Mouse (Mus musculus) right cerebral cortex, postnatal 25 days (tissue): ENCODE results near the gene R3hdm4.

ENCODE experiments used
- DNase-seq: peaks from one replicate; pipeline ENCODE4 v3.0.0; 2022

Gene R3hdm4

DNA sequence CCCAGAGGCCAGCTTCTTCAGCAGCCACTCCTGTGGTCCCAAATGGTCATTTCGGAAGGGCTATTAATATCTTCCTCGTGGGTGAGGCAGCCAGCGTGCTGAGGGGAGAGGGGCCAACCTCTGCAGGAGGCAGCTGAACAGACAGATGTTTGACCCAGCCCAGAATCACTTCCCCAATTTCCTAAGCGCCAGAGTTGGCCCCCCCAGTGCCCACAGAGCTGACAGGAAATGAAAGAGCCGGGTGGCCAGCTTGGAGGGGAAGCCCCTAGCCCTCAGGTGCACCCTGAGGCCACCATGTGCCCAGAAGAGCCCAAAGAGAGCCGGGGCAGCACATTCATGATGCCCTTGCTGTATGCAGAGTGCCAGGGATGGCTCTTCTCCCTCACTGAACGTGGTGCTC is 19.7 kb upstream of the R3hdm4 start:
- DNase-seq, result no peak

DNA sequence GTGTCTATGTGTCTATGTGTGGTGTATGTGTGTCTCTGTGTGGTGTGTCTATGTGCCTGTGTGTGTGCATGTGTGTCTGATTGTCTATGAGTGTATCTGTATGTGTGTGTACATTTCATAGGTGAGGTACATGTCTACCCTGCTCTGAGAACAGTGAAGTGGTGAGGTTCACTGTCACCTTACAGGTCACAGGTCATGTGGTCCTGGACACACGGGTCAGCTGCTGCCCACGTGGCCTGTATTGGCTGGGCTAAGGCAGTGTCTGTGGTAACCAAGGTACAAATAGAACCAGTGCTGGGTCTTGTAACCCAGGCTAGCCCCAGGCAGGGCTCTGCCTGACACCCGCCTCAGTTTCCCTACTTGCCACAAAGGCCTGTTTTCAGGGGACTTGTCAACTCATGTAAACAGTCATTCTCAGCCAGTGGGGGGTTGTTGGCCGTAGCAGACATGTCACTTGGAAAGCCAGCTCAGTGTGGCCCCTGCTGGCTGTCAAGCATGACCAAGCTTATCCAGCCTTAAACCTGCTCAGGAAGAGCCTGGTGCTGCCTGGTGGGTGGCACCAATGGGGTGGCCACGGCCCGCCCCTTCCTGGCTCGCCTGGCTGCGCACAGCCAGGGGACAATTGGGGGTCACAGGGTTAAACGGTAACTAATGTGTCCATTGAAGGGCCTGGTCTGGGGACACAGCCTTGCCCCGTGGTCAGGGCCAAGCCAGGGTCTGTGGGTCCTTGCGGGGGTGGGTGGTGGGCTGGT is 16.9 kb upstream of the R3hdm4 start:
- DNase-seq, result no peak

DNA sequence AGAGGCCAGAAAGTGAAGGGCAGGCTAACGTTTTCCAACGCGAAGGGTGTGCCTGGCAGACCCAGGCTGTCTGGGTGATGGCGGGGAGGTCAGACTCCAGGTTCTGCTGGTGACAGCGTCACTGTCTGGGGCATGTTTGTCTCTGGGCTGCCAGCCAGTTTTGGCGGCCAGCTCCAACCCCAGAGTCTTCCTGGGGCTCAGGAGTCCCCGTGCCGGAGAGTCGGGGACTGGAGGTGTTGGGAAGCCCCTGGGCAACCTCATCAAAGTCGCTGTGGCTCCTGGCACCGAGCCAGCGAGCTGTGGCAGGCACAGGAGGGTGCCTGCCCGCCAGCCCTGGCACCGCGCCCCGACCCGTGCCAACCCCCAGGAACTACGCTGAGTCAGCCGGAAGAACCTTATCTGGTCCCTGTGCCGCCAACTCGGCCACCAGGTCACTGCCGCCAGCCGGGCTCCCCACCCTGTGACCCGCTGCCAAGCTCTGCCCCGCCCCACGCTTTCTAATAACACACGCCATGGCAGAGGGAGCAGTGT is 16.0 kb upstream of the R3hdm4 start:
- no peak for DNase-seq

DNA sequence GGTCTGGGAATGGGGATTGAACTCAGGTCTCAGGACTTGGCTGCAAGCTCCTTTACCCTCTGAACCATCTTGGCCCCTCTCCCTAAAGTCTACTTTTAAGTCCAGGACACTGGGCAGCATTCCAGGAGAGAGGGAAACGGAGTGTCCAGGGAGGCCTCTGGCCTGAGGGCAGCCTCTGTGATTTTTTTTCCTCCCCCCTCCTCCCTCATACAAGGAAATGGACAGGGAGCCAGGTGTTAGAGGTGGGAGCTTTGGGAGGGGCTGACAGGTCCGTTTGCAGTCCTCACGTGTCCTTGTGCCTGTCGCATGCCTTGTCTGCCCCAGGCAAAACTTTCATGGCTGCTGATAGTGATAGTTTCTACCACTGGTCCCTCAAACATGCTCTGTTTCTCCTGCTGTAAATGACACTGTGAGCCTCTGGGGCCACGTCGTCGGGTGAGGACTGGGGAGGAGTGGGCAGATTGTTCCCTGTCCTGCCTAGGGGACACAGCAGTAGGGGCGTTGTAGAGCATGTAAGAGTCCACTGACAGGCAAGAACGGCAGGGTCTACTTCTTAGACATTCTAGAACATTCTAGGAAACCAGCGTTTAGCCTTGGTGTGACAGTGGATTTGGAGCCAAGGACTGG is 15.4 kb upstream of the R3hdm4 start:
- no peak for DNase-seq

DNA sequence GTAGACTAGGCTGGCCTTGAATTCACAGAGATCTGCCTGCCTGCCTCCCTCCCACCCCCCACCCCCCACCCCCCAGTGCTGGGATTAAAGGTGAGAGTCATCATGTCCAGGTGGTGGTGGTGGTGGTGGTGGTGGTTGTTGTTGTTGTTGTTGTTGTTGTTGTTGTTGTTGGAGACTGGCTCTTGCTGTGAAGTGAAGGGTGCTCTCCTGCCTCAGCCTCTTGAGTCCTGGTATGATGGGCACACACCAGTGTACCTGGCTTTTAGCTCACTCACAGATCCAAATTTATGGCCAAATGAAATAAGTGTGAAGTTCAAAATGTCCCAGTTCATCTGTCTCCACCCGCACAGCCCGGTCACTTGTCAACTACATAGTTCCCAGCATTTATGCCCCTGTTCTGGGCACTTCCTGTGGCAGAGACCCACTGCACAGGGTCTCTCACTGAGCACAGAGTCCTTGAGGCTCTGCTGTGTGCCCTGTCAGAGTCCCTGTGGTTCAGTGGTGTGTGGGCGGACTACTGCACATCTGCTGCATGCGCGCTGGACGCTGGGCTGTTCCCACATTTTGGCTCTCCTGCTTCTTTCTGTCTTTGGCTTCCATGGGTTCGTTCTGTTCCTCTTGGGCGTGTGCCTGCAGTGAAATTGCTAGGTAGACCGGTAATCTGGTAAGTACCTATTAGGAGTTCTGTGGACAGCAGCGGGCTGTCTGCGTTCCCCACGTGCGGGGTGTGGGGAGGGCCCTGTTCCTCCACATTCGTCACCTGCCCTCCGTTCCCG is 14.0 kb upstream of the R3hdm4 start:
- DNase-seq, result no peak

DNA sequence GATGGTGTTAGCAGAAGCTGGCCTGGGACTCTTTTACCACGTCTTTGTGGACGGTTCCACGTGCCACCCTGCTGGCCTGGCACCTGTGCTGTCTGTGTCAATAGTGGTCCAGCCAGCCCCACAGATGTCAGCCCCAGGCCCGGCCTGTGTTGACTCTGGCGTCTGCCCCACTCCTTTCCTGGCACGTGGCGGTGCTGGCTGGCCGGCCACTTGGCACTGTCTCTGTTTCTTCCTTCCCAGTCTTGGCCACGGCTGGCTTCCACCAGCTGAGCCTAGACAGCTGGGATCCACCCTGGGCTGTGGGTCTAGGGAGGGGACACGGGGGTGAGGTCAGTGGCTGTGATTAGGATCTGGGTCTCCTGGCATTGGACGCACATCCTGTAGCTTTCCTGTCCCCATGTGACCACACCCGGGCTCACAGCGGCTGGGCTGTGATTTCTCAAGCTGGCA is 13.3 kb upstream of the R3hdm4 start:
- DNase-seq, result peak; percentile 71

DNA sequence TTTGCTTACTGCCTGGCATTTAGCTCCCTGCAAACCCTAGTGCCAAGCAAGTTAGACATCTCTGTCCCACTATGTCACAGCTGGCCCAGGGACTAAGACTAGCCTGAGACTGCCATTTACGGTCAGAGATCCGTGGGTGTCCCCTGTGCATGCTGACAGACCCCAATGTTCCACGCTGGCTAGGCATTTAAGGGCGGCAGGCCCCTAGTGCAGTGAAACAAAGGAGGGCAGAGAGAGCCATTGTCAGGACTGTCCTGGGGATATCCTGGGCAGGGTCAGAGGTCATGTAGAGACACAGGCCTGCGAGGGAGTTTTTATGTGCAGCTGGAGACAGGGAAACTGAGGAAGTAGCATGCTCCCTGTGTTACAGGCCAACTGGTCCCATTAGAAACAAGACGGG is 12.9 kb upstream of the R3hdm4 start:
- DNase-seq, result no peak

DNA sequence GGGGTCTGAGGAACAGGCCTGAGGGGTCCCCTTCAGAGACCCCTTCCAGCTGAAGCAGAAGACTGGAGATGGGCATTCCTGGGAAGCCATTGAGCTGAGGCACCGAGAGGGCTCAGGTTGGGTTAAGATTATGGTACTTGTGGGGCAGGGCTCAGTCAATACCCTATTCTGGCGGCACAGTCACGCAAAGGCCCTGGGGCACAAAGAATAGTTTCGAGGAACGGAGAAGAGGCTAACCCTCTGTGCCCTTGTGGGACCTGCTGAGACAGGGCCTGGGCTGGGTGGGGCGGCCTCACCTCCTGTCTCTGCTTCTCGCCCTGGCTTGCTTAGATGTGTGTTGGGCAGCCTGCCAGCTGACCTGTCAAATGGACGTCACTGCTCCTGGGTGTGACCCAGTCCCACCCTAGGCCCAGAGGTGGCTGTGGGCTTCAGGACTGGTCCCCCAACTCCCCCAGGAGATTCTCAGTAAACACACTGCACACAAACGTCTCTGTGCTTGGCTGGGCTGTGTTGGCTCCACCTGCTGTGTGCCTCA is 12.2 kb upstream of the R3hdm4 start:
- no peak for DNase-seq

DNA sequence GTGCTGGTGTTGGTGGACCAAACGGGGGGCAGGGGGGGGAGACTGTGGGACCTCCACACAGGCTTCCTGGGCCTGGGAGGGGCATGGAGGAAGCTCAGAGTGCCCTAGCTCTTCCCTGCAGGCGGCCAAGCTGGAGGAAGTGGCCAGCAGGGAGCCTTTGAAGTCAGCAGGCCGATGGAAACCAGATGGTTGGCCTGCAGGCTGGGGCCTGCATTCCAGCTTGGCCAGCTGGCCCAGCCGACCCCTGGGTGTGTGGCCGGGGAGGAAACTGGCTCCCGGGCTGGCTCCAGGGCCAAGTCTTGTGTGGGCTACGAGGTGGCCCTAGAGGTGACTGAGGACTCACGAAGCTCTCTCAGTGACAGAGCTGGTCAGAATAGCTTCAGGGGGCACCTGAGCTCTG is 11.7 kb upstream of the R3hdm4 start:
- DNase-seq, result no peak

DNA sequence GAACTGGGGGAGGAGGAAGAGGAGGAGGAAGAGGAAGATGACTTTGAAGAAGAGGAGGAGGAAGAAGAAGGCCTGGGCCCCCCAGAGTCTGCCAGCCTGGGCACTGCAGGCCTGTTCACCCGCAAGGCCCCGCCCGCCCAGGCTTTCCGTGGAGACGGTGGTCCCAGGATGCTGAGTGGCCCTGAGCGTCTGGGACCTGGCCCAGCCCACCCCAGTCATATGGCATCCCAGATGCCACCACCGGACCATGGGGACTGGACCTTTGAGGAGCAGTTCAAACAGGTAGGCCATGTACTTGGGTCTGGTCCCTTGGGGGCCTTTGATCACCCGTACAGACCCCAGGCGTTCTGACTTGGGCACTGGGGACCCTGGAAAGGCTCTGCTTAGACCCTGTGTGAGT is 10.8 kb upstream of the R3hdm4 start:
- DNase-seq, result no peak

DNA sequence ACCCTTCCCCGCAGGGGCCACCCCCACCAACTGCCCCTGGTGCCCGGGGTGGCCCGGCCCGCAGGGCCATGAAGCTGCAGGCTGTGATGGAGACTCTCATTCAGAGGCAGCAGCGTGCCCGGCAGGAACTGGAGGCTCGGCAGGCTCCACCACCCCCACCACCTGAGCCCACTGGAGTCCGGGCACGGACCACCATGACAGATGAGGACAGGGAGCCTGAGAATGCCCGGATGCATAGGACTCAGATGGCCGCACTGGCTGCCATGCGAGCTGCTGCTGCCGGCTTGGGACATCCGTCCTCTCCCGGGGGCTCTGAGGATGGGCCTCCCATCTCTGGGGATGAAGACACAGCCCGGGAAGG is 9.8 kb upstream of the R3hdm4 start:
- DNase-seq, result no peak

DNA sequence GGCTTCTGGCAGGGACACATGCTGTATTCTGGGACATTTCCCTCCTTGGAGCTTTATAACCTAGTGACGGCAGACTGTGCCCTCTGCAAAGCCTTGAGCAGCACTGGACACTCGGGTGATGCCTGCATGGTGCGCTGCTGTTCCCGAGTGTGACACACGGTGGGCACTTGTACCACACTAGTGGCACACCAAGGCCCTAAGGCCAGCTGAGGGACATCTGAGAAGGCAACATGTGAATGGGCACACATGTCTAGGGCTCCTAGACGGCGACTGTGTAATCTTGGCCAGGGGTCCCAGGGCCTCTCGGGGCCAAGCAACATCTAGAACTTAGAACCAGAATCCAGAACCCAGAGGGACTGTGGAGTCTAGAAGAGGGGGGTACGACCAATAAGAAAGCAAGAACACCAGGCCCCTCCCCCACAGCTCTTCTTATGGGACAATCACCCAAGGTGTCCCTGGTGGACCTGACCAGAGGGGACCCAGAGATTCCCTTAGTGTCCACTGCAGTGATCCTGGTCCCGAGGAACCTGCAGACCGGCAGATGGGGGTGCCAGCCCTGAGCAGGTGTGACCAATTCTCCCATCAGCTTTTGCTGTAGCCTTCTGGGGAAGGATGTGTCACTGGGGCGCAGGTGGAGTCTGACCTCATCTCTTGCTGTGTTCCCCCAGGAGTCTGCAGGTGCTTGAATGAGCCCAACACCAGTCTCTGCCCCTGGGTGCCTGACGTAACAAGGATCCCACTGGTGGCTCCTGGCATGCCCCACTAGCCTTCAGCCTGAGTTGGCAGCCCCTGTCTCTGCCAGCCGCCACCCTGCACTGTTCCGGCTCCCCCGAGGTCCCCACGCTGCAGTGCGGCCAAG is 9.2 kb upstream of the R3hdm4 start:
- no peak for DNase-seq

DNA sequence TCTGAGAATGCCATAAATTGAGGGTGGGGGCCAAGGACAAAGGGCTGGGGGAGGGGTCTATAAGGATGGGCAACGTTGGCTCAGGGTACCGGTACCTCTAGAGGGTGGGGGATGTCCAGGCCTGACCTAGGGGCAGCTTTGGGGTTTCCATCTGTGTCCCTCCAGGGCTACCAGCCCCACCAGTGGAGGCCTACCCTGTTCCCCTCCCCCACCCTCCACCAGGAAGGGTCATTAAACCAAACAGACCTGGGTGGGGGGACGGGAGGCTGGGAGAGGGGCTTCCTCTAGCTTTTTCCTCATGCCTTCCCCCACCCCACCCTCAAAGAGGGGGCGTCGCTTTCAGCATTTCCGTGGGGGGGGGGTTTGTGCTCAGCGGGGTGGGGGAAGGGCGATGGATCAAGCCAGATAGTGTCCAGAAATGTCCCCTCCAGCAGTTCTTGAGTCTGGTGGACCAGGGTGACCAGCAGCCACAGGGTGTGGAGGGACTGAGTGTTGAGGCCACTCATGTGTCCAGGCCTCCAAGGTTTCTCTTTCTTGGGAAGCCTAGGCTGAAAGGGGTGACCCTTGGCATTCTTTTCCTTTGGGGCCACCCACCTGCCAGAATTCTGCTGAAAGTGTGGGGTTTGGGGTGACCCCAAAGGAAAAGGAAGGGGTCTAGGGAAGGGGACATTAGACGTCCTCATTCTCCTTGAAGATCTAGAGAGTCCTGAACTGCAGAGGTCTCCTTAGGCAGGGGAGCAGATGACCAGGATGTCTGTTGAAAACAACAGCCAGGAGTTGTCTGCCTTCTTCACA is 8.1 kb upstream of the R3hdm4 start:
- no peak for DNase-seq

DNA sequence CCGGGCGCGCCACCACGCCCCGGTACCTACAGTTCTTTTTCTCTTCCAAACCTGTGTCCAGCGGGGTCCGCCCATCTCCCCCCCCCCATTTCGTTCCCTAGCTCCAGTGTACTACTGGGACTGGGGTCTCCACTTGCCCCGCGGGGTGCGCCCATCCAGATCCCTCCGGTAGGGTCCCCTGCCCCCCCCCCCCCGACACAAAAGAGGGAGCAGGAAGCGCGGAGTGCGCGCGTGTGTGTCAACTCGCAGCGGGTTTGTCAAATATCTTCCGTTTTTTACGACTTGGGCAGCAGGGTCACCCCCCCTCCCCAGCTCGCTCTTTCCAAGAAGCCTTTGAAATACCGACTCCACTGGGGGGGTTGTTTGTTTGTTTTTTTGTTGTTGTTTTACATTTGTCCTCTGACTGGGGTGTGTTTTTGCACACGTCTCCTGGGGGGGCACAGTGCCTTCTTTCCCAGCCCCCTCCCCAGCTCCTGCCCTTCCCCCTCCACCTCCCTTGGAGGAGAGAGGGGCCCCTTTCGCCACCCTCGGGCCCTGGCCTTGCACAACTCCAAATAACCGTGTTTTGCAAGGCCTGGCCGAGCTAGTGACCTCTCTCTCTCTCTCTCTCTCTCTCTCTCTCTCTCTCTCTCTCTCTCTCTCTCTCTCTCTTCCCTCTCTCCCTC is 7.2 kb upstream of the R3hdm4 start:
- DNase-seq, result no peak

DNA sequence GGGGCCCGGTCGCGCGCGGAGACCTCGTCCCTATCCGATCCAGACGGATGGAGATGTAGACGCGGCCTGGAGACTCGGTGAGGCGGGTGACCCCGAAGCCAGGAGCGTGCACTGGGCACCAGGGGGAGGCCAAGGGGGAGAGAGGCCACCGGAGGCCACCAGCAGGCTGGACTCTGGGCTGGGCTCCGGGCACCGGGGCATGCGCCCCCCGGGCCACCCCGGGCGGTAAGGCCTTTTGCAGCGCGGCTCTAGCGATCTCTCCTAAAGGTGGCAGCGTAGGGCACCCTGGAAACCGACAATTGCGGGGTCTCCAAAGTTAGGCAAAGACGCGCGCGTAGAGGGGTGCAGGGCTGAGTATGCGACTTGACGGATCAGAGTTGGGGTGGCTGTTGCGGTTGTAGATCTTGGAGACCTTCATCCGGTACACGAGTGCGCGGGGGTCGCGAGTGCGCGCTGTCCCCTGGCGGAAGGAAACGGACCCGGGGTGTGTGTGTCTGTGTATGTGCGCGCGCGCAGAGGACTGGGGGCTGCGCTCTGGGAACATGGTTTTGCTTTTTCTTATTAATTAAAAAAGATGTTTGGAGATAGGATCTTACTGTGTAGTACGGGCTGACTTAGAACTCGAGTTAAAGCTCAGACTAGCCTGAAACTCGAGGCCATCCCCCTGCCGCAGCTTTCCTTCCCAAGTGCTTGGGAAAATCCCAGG is 6.5 kb upstream of the R3hdm4 start:
- DNase-seq, result peak; percentile 62

DNA sequence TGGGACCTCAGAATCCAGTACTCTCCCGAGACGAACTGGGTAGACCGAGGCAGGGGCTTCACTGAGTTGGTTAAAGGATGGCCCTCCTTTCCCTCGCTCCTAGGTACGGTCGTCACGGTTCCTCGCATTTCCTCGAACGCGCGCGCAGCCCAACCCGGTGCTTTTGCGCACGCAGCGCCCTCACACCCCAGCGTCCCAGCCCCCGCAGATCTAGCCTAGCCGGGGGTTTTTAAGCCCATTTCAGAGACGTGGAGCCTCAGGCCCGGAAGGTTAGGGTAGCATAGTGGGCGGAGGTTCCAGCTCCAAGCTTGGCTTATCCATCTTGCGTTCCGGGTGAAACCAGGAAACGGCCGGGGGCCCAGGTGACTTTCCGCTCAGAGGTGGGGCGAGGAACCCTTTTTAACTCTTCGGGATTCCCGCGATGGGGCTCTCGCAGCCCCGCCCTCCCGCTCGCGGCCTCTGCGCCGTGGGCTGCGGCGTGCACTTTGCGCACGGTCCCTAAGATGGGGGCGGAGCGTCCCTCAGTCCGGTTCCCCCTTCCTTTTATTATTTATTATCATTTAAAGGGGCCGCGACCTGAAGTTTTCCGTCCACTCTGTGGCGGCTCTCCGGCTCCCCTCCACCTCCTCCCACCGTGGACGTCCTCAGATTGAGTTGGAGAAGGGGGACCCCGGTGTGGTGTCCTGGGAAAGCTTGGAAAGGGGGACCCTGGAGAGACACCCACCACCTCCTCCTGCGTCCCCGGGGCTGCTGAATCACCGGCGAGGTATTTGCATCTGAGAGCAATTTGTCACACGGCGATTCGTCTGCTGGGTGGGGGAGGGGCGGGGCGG is 5.7 kb upstream of the R3hdm4 start, which contains the start of gene Arid3a:
Arid3a (plus strand) TSS at position 553 of the 833 bp plus-strand sequence.
- DNase-seq, result peak; percentile 88

DNA sequence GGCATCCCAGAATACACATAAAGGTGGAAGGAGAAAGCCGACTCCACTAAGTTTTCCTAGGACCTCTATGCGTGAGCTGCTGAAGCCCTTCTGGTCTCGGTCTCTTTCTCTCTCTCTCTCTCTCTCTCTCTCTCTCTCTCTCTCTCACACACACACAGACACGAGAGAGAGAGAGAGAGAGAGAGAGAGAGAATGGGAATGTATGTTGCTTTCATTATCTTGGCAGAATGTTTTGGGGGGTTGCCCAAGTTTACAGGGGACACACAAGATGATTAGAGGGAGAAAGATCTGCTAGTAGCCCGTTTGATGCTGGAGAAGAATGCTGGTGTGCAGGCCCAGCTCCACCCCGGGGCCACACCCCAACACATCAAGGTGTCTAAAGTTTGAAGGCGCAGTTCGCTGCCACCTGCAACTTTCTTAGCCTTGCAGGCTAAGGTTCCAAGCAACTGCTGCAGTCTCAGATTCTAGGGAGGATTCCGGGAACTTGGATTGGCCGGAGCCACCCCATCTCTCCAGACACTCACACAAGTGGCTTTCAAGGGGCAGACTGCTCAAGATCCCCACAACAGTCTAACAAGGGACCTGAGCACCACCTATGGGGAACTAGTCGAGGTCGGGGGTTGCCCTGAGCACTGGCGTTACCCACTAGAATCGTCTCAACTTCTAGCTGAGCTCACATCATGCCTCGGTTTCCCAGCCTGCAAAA is 4.9 kb upstream of the R3hdm4 start:
- DNase-seq, result no peak

DNA sequence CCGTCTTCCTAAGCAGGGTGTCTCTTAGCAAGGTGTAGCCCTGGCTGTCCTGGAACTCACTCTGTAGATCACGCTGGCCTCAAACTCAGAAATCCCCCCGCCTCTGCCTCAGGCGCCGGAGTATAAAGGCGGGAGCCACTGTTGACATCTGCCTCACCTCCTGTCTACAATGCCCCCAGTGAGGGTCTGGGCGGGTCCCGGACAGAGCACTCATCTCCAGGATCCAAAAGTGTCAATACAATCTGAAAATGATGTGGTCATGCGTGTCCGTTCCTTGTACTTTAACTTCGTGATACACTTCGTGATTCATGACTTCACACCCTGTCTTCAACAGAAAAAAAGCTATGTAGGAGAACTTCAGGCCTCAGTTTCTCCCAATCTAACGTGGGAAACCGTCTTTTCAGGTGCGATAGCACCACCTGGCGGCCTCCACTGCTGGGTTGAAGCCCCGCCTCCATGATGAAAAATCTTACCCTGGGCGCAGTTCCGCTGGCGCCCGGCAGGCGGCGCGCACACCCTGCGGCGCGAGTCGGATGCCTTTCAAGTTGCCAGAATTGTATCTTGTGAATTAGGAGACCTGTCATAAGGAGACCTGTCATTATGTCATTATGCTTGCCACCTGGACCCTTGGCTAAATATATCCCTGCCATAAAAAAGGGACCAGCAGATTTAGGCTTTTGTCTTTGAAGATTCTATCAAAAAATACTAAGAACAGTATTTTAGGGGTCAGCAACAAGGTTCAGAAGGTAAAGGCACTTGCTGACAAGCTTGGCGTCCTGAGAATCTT is 4.2 kb upstream of the R3hdm4 start:
- DNase-seq, result peak; percentile 91
